Mouse (Mus musculus) CH12.LX (cell line): ENCODE data around the gene Slc9a4.

Experiments used
- CTCF ChIP-seq, 2 experiments: IDR thresholded peaks in 1 of 2; conservative IDR thresholded peaks in 1 of 2; 2 replicates each; pipeline ENCODE4 v1.5.1; 2011 to 2012; ENCODE audit warnings: low read depth in 2 of 2, low read length in 2 of 2, improper control_type of control experiment in 1 of 2, inconsistent platforms in 1 of 2, mild to moderate bottlenecking in 1 of 2, moderate library complexity in 1 of 2
- E2F4 ChIP-seq: IDR thresholded peaks from 2 replicates; pipeline ENCODE4 v1.6.1; 2011; ENCODE audit warnings: low read depth, low read length, improper control_type of control experiment; ENCODE audit not compliant: insufficient replicate concordance
- ELF1 ChIP-seq: IDR thresholded peaks from 2 replicates; pipeline ENCODE4 v1.6.1; 2014; ENCODE audit warnings: low read depth, mild to moderate bottlenecking, inconsistent platforms, low read length, improper control_type of control experiment
- EP300 ChIP-seq: IDR thresholded peaks from 2 replicates; pipeline ENCODE4 v1.6.1; 2011; ENCODE audit warnings: low read length, improper control_type of control experiment
- MAZ ChIP-seq: IDR thresholded peaks from 2 replicates; pipeline ENCODE4 v1.6.1; 2012; ENCODE audit warnings: low read depth, mild to moderate bottlenecking, inconsistent platforms, low read length, improper control_type of control experiment, moderate library complexity
- MYC ChIP-seq: IDR thresholded peaks from 2 replicates; pipeline ENCODE4 v1.6.1; 2011; ENCODE audit warnings: low read depth, mild to moderate bottlenecking, improper control_type of control experiment, low read length
- POLR2A ChIP-seq: IDR thresholded peaks from 2 replicates; pipeline ENCODE4 v1.6.1; 2011; ENCODE audit warnings: low read depth, mild to moderate bottlenecking, improper control_type of control experiment, low read length
- POLR2AphosphoS2 ChIP-seq: IDR thresholded peaks from 2 replicates; pipeline ENCODE4 v1.6.1; 2011; ENCODE audit warnings: low read depth, low read length, improper control_type of control experiment
- USF2 ChIP-seq: conservative IDR thresholded peaks from 2 replicates; pipeline ENCODE4 v1.6.1; 2011; ENCODE audit warnings: low read depth, low read length, improper control_type of control experiment
- ZNF384 ChIP-seq: IDR thresholded peaks from 2 replicates; pipeline ENCODE4 v1.6.1; 2012; ENCODE audit warnings: low read depth, low read length, improper control_type of control experiment, inconsistent platforms

- no peak for TF ChIP-seq E2F4
- no peak for TF ChIP-seq POLR2AphosphoS2
- no peak for TF ChIP-seq POLR2A
- TF ChIP-seq CTCF (conservative IDR thresholded peaks at IDR 0.05 in 1 of 2, IDR thresholded peaks at IDR 0.05 in 1 of 2; ENCODE audit: low read depth in 2 of 2, low read length in 2 of 2), result no peak
- no peak for TF ChIP-seq MAZ
- TF ChIP-seq ZNF384, result no peak
- TF ChIP-seq USF2, result no peak
- TF ChIP-seq MYC, result no peak
- TF ChIP-seq ELF1, result no peak
- no peak for TF ChIP-seq EP300
Observed at GRCm38 (mm10) chr1:40632407-40633062, 52.7 kb downstream of the Slc9a4 start.
